Mouse (Mus musculus) heart, embryonic 13.5 days (tissue): ENCODE measurements around the gene Jmjd1c. TPM values are rescaled to one million over a fixed set of nuclear protein-coding genes. Genes with fewer than 3 reads are reported as not detected.
A peak's percentile ranks its signal among the peaks of the same experiment; 100 is the strongest.

Experiments
- ATAC-seq: fragments of 200-750 bp; cut with Nextera tagmentation; 2 replicates; pipeline ENCODE4 v1.8.0; 2017; ENCODE audit warnings: moderate TSS enrichment; ENCODE audit not compliant: insufficient number of reproducible peaks, low FRiP score, low TSS enrichment; ENCODE audit errors: extremely low read depth
- H3K27ac ChIP-seq: fragments of 300-500 bp; sonication (generic); replicated peaks from 2 replicates; pipeline ENCODE4 v1.5.1; 2015; ENCODE audit warnings: moderate library complexity, mild to moderate bottlenecking, inconsistent platforms
- H3K27me3 ChIP-seq: fragments of 300-500 bp; sonication (generic); replicated peaks from 2 replicates; pipeline ENCODE4 v1.6.1; 2015; ENCODE audit warnings: mild to moderate bottlenecking, inconsistent platforms
- H3K36me3 ChIP-seq: fragments of 300-500 bp; sonication (generic); 2 replicates; pipeline ENCODE4 v1.6.1; 2015; ENCODE audit warnings: mild to moderate bottlenecking, inconsistent platforms
- H3K4me1 ChIP-seq: fragments of 300-500 bp; sonication (generic); 2 replicates; pipeline ENCODE4 v1.6.1; 2015; ENCODE audit warnings: inconsistent platforms
- H3K4me2 ChIP-seq: fragments of 300-500 bp; sonication (generic); 2 replicates; pipeline ENCODE4 v1.6.1; 2015; ENCODE audit warnings: inconsistent platforms, mild to moderate bottlenecking, moderate library complexity
- H3K4me3 ChIP-seq: fragments of 300-500 bp; sonication (generic); 2 replicates; pipeline ENCODE4 v1.5.1; 2015; ENCODE audit warnings: moderate library complexity, mild to moderate bottlenecking, inconsistent platforms
- H3K9ac ChIP-seq: fragments of 300-500 bp; sonication (generic); 2 replicates; pipeline ENCODE4 v1.6.1; 2015; ENCODE audit warnings: inconsistent platforms, mild to moderate bottlenecking, moderate library complexity
- H3K9me3 ChIP-seq: fragments of 300-500 bp; sonication (generic); 2 replicates; pipeline ENCODE4 v1.6.1; 2016; ENCODE audit warnings: inconsistent platforms
- WGBS: fragments of 180-500 bp; shearing (Covaris S2); methylation state at CpG from one replicate; pipeline ENCODE4 v1.1.7; 2015; ENCODE audit warnings: mixed read lengths; 5-methylcytosine and 5-hydroxymethylcytosine counted together
- polyA plus RNA-seq: library from polyadenylated mRNA; unstranded; fragments of >200 nt; fragmentation: Nextera tagmentation; extraction: Ambion mirVana; gene quantifications from 2 replicates; pipeline ENCODE4 v1.2.1, GENCODE M21; 2015

Jmjd1c gene
- polyA plus RNA-seq, 1 experiment from 2014 or later, result 30.3 TPM

DNA sequence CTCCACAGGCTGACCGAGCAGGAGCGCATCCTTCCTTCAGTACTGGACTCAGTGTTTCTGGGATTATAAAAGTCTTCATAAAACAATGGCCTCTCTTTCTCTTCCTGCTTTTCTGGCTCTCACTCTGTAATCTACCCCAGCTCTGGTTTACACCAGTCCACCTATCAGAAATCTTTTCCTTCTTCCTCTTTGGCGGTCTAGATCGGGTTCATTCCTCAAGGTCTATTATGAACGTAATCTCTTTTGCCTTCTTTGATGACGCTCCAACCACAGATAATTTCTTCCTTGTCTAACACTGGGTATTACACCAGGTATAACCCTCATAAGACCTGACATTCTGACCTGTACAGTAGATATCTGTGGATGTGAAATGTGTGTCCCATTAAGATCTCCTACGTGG, 1.0 kb upstream of the Jmjd1c start:
- ATAC-seq, result no peak
- Histone ChIP-seq H3K4me1 (peaks cover 31% of the 10 kb centered on the region), H3K9ac (no peak overlapping the region), H3K4me2 (peak overlapping the region; percentile 76), H3K36me3 (peaks cover 9% of the 10 kb centered on the region), H3K27me3 (no peaks in the 10 kb centered on the region), H3K27ac (no peak overlapping the region), H3K9me3 (no peaks in the 10 kb centered on the region), H3K4me3 (no peak overlapping the region)
- 75% methylated on average over 7 of the region's 7 CpGs for WGBS

DNA sequence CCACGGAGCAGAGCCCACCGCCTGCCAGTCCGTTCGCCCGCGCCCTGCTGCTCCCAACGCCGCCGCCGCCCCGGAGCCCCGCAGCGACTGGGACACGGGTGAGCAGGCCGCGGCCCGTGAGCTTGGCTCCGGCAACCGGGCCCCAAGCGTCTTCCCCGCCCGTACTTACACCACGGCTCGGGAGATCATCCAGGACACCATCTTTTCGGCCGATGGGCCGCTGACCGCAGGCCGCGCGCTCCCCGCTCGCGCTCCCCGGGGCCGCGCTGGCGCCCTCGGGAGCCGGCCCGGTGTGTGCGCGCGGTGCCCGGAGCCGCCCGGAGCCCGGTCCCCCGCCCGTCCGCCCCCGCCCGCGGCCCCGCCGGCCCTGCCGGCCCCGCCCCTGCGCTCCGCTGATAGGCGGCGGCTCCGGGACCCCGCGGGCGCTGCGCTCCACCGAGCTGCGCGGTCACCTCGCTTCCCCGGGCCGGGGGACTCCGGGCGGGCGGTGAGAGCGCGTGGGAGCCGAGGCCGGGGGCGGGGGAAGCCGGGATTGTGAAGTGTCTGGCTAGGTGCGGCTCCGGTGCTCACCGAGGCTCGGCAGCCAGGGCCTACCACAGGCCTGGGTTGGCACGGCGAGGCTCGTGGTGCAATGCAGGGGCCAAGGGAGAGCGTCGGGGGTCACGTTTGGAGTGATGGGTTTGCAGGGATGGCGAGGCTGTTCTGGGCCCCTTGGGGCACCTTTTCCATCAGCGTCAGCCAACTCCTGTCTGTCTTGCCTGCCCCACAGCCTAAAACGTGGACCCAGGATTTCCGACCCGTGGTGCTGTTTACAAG, 904 bp downstream of the Jmjd1c start, which contains the start of gene Reep3:
TSS of gene Reep3 (minus strand) at position 325 of the 816 bp plus-strand sequence.
- Histone ChIP-seq H3K9ac (peak within 1 kb of the TSS; percentile 100), H3K4me1 (peaks cover 50% of the 10 kb centered on the region), H3K4me3 (peak within 1 kb of the TSS; percentile 90), H3K4me2 (peak within 1 kb of the TSS; percentile 76), H3K27ac (peak within 1 kb of the TSS; percentile 99), H3K9me3 (no peaks in the 10 kb centered on the region), H3K36me3 (peaks cover 6% of the 10 kb centered on the region), H3K27me3 (no peaks in the 10 kb centered on the region)
- under 1% methylated on average over 58 of the region's 97 CpGs for WGBS
- ATAC-seq, result peak; percentile 81

DNA sequence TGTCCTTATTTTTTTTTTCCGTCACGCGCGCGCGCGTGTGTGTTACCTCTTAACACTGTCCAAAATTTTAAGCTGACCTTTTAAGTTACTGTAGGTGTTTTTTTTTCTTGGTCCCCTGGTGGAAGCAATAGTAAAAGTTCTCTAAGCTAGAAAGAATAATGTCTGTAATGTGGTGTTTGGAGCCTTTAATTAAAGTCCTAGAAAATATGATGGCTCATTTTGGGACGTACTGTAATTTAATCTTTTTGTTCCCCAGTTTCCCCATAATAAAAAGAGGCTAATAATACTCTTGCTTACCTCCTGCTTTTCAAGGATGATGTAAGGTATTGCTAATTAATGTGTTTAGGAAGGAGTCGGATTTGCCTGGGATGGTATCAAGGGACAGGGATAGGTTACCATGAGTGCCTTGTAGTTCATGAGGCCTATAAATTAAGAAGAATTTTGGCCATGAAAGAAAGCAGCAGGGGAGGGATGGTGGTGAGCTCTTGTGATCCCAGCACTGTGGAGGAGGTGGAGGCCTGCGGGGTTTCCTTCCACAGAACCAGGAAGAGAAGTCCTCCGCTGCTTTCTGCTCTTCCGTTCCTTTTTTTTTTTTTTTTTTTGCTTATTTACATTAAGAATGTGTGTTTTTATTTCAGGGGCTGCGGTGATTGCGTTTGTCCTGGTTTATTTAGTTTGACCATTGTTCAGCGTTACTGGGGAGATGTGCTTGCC, 1.7 kb downstream of the Jmjd1c start:
- peaks cover 5% of the 10 kb centered on the region for H3K36me3 ChIP-seq
- H3K4me3 ChIP-seq, result peak overlapping the region; percentile 90
- peak overlapping the region; percentile 76 for H3K4me2 ChIP-seq
- ATAC-seq, result no peak
- H3K27ac ChIP-seq, result peak overlapping the region; percentile 99
- H3K27me3 ChIP-seq, result no peaks in the 10 kb centered on the region
- peak overlapping the region; percentile 100 for H3K9ac ChIP-seq
- H3K9me3 ChIP-seq, result no peaks in the 10 kb centered on the region
- peaks cover 58% of the 10 kb centered on the region for H3K4me1 ChIP-seq
- WGBS, result 2% methylated on average over 15 of the region's 15 CpGs

DNA sequence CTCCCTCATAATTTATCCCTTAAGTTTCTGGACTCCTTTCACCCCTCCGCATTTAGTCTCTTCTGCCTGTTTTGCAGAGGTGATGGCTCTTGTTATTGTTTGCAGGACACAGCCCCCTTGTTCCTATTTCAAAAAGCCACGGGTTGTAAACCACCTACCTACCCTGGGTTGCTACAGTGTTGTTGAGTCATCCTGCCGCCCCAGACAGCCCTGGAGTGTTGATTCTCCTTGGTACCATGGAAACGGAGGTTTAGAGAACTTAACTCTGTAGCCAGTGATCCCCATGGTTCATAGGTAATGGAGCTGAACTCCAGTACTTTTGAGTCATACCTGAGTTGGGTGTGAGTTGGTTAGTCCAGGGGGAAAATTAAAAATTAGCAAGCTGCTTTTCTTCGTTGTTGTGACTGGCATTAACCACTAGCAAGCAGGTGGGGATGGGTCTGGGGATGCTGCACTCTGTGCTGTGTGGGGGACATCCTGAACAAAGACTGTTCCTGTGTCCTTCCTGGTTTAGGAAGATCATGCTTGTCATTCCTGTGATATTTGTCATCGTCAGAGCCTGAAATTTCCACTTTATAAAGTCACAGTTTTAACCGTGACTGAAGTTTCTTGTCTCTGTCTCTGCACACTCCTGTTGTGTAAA, 2.6 kb downstream of the Jmjd1c start:
- Histone ChIP-seq H3K36me3 (no peaks in the 10 kb centered on the region), H3K27ac (peak overlapping the region; percentile 99), H3K4me1 (peaks cover 67% of the 10 kb centered on the region), H3K9ac (peak overlapping the region; percentile 100), H3K9me3 (no peaks in the 10 kb centered on the region), H3K4me3 (peak overlapping the region; percentile 90), H3K27me3 (no peaks in the 10 kb centered on the region), H3K4me2 (peak overlapping the region; percentile 76)
- WGBS, result 14% methylated on average over 7 of the region's 7 CpGs
- ATAC-seq, result no peak

DNA sequence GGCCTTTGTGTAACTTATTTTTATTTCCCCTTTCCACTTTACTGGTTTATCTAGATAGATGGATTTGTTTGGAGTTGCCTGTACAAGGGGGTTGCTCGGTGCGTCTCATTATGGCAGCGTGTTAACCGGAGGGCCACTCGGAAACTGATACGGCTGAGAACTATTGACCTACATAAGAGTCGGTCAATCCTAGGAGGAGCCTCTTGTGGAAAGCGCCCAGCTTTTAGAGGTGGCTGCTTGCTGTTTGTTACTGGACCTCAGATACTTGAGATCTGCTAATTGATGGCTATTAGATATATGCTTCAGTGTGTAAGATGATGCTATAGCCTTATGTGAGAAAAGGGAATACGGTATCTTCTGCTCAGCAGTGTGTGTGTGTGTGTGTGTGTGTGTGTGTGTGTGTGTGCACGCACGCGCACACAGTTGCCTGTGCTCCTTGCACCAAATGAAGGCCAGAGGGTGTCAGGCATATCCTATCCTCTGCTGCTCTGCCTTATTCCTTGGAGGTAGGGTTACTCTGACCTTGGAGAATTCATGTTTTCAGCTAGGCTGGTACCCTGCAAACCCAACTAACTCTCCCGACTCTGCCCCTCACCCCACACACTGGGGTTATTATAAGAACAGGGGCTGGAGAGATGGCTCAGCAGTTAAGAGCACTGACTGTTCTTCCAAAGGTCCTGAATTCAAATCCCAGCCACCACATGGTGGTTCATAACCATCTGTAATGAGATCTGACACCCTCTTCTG, 3.4 kb downstream of the Jmjd1c start:
- Histone ChIP-seq H3K4me3 (peak overlapping the region; percentile 90), H3K27me3 (no peaks in the 10 kb centered on the region), H3K27ac (peak overlapping the region; percentile 99; the same call in 1 of the 2 replicates), H3K36me3 (no peaks in the 10 kb centered on the region), H3K4me1 (peaks cover 74% of the 10 kb centered on the region), H3K4me2 (peak overlapping the region; percentile 76), H3K9ac (peak overlapping the region; percentile 100), H3K9me3 (no peaks in the 10 kb centered on the region)
- 44% methylated on average over 13 of the region's 13 CpGs for whole genome bisulfite sequencing
- no peak for ATAC-seq

DNA sequence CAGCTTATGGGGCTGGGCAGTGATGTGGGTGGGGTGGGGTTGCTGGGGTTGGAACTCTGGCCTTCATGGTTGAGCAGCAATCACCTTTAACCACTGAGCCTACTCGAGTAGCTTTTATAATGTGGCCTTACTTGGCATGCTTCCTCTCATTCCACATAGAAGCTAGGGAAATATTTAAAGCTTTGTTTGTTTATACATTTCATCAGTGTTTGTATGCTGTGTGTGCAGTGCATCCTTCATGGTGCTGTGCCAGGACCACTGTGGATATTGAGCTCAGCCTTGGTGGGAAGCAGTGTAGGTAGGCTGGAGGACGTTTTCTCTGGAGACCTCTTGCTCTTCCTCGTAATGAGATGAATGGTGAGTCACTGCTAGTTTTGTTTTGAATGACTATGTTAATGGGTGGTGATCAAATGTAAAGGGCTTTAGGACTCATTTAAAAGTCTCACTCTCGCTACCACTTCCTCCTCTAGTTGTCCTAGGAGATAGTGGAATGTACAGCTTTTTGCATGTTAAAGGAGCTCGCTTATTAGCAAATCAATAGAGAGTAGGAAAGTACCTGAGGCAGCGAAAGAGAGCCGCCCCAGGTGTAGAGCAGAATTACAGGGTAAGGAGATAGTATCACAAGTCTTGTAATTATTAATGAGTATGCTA, 4.2 kb downstream of the Jmjd1c start:
- WGBS, result 55% methylated on average over 7 of the region's 7 CpGs
- no peak for ATAC-seq
- Histone ChIP-seq H3K36me3 (no peaks in the 10 kb centered on the region), H3K4me1 (peaks cover 76% of the 10 kb centered on the region), H3K27me3 (no peaks in the 10 kb centered on the region), H3K9ac (no peak overlapping the region), H3K4me2 (no peak overlapping the region), H3K4me3 (no peak overlapping the region), H3K27ac (no peak overlapping the region), H3K9me3 (no peaks in the 10 kb centered on the region)

DNA sequence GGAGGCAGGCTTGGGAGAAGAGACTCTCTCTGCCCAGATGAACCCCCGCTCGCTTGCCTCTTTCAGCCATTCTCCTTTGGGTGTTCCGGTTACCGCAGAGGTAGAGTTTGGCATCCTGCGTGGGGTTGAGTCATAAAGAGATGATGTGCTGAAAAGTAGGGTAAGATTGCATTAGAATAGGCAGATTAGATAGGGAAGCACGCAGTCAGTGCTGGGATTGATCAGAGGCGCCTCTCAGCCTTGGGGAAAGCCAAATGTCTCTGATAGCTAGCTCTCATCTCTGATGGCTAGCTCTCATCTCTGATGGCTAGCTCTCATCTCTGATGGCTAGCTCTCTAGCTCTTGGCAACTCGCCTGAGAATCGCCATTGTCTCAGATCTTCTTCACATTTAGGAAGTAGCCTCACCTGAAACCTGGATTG, 4.9 kb downstream of the Jmjd1c start:
- H3K27me3 ChIP-seq, result no peaks in the 10 kb centered on the region
- no peak overlapping the region for H3K4me3 ChIP-seq
- 39% methylated on average over 9 of the region's 9 CpGs for WGBS
- no peaks in the 10 kb centered on the region for H3K36me3 ChIP-seq
- H3K9me3 ChIP-seq, result no peaks in the 10 kb centered on the region
- peak overlapping the region; percentile 20; the same call in 1 of the 2 replicates for H3K9ac ChIP-seq
- peak overlapping the region; percentile 20; the same call in 1 of the 2 replicates for H3K4me2 ChIP-seq
- no peak for ATAC-seq
- peaks cover 83% of the 10 kb centered on the region for H3K4me1 ChIP-seq
- H3K27ac ChIP-seq, result no peak overlapping the region

DNA sequence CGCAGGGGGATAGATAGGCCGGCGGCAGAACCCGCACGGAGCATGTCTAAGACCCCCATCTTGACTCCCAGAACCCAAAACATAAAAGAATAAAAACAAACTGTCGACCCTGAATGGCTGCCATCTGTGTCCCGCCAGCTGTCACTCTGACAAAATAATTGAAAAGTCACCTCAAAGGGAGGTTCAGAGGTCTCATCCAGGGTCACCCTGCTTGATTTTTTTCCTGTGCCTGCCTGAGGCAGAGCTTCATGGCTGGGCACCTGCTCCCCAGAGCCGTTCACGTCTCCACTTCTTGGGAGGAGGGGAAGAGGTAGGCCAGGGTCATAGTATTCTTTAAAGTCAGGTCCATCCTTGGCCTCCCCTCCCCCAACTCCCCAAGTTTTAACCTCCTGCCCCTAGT, 8.6 kb downstream of the Jmjd1c start:
- H3K4me1 ChIP-seq, result peaks cover 98% of the 10 kb centered on the region
- 18% methylated on average over 9 of the region's 9 CpGs for WGBS
- no peaks in the 10 kb centered on the region for H3K27me3 ChIP-seq
- H3K4me3 ChIP-seq, result no peak overlapping the region
- no peaks in the 10 kb centered on the region for H3K9me3 ChIP-seq
- peak overlapping the region; percentile 13; the same call in 1 of the 2 replicates for H3K9ac ChIP-seq
- peaks cover 20% of the 10 kb centered on the region for H3K36me3 ChIP-seq
- H3K4me2 ChIP-seq, result peak overlapping the region; percentile 38
- peak overlapping the region; percentile 30 for H3K27ac ChIP-seq
- ATAC-seq, result no peak

DNA sequence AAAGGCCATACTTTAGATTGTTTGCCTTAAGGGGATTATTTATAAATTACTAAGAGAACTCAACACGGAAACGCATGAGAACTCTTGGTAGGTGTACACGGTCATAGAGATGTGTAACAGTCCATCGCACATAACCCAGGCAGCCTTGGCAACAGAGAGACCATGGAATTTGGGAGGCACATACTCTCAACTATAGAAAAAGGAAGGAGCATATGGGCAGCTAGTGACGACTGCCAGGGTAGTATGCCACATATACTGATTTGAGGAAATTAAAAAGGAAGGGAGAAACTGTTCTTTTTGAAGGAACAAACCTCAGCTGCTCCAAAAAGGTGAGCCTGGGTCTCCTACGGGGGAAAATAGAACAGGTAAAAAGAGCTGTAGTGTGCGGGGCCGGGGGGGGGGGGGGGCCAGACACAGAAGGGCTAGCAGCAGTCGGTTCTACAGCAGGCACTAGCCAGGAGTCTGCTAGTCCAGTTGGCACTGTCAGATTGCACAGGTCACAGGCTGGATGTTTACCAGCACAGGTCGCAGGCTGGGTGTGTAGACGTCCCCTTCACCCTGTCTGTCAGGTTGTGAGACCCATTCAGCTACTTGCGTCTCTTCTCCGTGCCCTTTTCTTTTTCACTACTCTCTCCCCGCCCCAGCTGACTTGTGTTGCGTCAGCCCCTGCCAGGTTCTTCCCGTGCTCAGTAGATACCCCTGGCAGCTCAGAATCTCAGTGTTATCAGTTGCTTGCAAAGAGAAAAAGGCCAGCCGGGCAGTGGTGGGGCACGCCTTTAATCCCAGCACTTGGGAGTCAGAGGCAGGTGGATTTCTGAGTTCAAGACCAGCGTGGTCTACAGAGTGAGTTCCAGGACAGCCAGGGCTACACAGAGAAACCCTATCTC, 9.6 kb downstream of the Jmjd1c start:
- no peak overlapping the region for H3K4me3 ChIP-seq
- peaks cover 96% of the 10 kb centered on the region for H3K4me1 ChIP-seq
- 40% methylated on average over 19 of the region's 19 CpGs for WGBS
- H3K4me2 ChIP-seq, result peak overlapping the region; percentile 10; the same call in 1 of the 2 replicates
- H3K9ac ChIP-seq, result no peak overlapping the region
- no peaks in the 10 kb centered on the region for H3K27me3 ChIP-seq
- peak overlapping the region; percentile 30; the same call in 1 of the 2 replicates for H3K27ac ChIP-seq
- ATAC-seq, result no peak
- peaks cover 20% of the 10 kb centered on the region for H3K36me3 ChIP-seq
- no peaks in the 10 kb centered on the region for H3K9me3 ChIP-seq
